Mouse (Mus musculus) lung, postnatal 4 days (tissue): ENCODE measurements around the gene Pi4kb.

ENCODE experiments used
- DNase-seq, 2 experiments: peaks; one replicate each; pipeline ENCODE4 v3.0.0; 2021

The Pi4kb gene

GRCm38 (mm10) chr3:94958295-94958694, 16.2 kb upstream of the Pi4kb start:
- DNase-seq: no peak

- no peak for DNase-seq
These were observed 14.7 kb upstream of the Pi4kb start for GRCm38 (mm10) chr3:94959871-94960270.

GRCm38 (mm10) chr3:94960322-94960721, 14.2 kb upstream of the Pi4kb start:
- no peak for DNase-seq

DNA sequence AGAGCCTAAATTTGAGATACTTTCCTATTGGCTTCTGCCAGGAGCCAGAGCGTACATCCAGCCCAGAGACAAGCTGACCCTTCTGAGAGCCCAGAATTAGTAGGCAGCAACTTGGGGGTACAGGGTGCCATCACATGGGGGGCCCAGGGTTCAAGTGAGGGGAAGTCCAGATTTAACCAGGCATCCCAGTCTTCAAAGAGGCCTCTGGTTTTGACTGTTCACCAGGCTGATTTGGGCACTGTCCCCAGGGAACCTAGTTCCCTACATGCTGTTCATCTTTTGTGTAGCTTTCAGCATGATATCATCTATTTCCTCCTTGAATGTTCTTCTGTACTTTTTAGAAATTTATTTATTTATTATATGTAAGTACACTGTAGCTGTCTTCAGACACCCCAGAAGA, 9.5 kb upstream of the Pi4kb start:
- no peak for DNase-seq

DNA sequence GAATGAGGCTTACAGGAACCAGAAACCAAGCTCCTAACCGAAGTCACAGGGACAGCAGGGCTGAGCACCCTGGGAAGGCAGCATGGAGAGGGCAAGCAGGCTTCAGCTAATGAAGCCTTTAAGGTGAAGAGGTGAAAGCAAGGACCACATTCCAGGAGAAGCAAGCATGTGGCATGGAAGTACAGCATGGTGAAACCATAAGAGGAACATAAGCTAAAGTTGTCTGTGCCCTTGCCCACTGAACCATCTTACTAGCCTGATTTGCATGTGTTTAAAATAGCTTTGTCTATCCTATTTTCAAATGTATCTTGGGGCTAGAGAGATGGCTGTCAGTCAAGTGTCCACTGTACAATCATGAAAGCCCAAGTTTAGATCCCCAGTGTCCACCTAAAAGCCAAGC, 8.7 kb upstream of the Pi4kb start:
- no peak for DNase-seq

GRCm38 (mm10) chr3:94972552-94972951, 2.0 kb upstream of the Pi4kb start:
- DNase-seq: no peak

GRCm38 (mm10) chr3:94973620-94974019, 911 bp upstream of the Pi4kb start:
- DNase-seq: no peak

DNA sequence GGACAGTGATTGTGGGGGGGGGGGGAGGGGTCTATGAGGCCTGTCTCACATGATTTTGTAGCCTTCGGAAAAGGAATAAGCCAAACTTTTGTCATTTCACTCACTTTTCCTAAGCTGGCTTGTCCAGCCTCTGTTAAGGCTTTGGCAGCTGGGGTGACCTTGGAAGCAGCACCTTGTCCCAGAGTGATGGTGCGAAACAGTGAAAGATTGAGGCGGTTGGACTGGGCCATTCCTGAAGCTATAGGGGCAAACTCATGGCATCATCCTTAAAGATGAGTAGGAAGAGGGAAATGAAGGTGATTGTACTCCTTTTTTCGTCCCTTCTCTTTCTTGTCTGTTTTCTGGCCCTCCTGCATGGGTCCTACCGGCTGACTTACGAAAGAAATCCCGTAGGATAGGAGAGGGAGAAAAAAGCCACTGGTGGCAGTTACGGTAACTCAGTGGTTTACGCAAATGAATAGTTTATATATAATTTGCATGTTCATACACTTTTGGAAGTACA, 454 bp upstream of the Pi4kb start:
- no peak for DNase-seq

DNA sequence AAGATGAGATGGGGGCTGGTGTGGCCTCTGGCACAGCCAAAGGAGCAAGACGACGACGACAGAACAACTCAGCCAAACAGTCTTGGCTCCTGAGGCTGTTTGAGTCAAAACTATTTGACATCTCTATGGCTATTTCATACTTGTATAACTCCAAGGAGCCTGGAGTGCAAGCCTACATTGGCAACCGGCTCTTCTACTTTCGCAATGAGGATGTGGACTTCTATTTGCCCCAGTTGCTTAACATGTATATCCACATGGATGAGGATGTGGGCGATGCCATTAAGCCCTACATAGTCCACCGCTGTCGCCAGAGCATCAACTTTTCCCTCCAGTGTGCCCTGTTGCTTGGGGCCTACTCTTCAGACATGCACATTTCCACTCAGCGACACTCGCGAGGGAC, 9.8 kb downstream of the Pi4kb start:
- DNase-seq: peak; percentile 28 to 38

DNA sequence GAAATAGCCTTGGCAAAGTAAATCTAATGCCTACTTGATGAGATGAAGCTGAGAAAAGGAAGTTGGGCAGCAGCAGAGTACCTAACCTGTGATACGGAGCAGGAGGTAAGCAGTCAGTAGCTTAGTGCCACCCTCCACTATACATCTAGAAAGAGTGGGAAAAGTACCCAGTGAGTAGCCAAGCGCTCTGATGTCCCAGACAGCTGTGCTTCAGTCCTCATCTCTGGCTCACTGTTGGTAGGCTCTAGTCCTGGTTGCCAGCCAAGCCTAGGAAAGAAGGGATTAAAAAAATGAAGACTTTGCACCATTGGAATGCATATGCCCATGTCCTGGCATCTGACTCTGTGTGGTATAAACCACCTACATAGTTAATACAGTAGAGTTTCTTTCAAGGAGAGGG, 11.0 kb downstream of the Pi4kb start:
- no peak for DNase-seq

DNA sequence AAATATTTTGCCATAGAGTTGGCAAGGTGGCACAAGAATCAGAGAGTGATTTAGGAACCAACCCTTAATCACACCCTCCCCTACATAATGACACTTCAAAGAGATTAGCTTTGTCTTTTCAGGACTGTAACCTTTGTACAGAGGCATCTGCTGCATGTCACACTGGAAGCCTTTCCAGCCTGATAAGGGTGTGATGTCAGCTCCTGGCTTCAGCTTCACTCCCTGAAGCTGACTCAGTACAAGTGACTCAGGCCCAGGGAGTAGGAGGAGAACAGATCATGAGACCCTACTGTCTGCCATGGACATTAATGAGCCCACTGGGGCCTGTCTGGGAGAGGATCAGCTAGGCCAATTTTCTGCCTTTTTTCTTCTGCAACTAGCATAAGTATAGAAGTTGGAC, 13.0 kb downstream of the Pi4kb start:
- peak in 1 of 2 experiments; percentile 36 for DNase-seq

GRCm38 (mm10) chr3:94989159-94989761, 14.7 kb downstream of the Pi4kb start:
- DNase-seq: peak in 1 of 2 experiments; percentile 54

DNA sequence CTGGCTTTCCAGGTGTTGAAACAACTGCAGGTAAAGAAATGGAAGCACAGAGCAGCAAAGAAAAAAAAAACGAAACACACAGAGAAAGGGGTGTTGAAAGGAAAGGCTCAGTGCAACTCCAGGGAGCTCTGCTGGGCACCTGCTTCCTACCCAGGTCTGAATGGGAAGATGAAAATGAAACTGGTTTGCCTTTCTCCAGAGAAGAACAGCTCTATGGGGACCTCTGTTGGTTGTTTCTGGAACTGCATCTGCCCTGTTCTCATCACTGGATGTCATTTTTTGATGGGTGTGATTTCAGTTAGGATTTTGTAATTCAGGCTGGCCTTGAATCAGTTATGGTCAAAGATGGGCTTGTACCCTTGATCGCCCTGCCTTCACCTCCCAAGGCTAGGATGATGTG, 22.4 kb downstream of the Pi4kb start:
- DNase-seq: peak in 1 of 2 experiments; percentile 89

GRCm38 (mm10) chr3:95002569-95002968, 28.0 kb downstream of the Pi4kb start:
- no peak for DNase-seq

- no peak for DNase-seq
These were observed 28.7 kb downstream of the Pi4kb start for GRCm38 (mm10) chr3:95003273-95003672.

GRCm38 (mm10) chr3:95005651-95006050, 31.1 kb downstream of the Pi4kb start:
- no peak for DNase-seq

DNA sequence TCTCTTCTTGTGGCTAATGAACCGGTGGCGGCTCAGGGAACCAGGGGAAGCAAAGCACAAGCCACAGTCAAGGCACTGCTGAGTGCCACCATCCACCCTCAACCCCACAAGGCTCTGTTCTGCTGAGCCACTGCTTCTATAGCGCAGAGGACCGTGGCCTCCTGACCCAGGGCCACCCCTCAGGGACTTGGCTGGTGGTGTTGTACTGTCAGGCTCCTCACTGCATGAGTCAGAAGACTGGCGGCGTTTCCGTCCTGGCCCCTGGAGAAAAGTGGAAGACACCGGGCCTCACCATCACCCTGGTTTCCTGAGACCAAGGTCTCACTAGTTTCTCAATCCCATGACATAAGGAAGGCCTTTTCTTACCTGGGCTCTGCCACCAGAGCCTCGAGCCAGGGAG, 33.2 kb downstream of the Pi4kb start:
- peak in 1 of 2 experiments; percentile 22 for DNase-seq

- no peak for DNase-seq
These were observed 35.9 kb downstream of the Pi4kb start for GRCm38 (mm10) chr3:95010396-95010795.

DNA sequence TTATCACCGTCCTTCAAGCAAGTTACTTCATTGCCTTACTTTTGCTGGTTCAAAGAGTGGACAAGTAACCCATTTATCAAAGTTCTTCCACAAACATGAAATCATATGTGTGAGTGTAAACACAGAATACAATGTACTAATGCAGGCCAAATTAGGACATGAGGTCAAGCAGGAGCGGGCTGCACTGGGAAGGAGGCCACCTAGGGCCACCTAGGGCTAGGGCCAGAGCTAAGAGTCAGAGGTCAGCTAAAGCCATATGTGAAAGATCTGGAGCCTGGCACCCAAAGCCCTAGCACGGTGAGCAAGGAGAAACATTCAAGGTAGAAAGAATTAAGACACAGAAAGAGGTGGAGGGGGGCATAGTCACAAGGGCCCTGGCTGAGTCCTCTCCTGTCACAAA, 38.5 kb downstream of the Pi4kb start:
- no peak for DNase-seq

GRCm38 (mm10) chr3:95013699-95014427, 39.3 kb downstream of the Pi4kb start:
- no peak for DNase-seq

- DNase-seq: peak; percentile 71 to 73
These were observed 40.1 kb downstream of the Pi4kb start for GRCm38 (mm10) chr3:95014428-95015151.

DNA sequence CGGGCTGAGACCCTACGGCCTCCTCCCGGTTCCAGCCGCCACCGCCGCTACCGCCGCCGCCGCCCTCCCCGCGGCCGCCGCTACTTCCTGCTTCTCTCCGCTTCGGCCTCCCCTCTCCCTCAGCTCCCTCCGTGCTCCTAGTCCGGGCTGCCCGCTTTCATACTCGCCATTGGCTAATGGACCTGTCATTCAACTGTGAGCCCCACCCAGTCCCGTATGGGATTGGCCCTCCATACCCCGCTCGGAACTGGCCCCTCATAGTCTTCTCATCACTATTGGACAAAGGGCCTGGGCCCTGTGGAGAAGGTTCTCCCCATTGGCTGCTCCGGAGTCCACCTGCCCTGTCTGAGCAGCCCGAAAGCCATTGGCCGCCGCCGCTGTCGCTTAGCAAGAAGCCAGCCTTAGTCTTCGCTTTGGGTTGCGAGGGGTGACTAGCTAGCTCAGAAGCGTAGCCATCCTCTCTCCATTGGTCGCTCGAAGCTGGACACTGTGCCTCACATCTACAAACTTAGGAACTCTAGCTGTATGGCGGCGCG, 40.9 kb downstream of the Pi4kb start, which contains the start of gene Zfp687:
Gene Zfp687, minus strand, starts transcription at position 112 of the 536 bp plus-strand sequence.
- peak; percentile 100 for DNase-seq

DNA sequence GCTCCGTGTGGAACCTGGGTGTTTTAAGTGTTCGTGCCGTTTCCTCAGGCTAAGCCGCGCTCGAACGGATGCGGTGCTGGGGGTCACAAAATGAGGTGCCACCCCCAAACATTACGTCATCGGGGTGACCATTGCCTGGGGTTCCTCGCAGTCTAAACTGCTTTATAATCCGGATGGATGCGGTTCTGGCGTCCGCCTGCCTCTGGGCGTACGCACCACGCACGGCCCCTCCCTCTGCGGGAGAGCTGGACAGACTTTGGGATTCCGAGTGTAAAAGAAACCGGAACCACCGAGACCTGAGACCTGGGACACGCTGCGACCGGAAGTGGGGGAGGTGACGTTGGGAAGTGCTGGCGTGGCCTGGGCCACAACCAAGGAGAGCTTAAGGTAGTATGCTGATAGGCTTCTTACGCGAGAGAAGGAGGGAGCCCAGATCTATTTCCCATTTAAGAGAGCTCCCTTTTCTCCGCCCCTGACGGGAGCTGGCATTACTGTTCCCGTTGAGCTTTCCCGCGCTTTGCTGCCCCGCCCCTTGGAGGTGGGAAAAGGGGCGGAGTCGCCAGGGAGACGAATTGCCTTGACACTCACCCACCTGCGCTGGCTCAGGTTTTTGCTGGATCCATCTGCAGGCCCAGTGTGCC, 41.5 kb downstream of the Pi4kb start:
- peak; percentile 94 to 95 for DNase-seq
